Comparison of ENCODE assay signal across 9 mouse cellular contexts in the genomic region with DNA sequence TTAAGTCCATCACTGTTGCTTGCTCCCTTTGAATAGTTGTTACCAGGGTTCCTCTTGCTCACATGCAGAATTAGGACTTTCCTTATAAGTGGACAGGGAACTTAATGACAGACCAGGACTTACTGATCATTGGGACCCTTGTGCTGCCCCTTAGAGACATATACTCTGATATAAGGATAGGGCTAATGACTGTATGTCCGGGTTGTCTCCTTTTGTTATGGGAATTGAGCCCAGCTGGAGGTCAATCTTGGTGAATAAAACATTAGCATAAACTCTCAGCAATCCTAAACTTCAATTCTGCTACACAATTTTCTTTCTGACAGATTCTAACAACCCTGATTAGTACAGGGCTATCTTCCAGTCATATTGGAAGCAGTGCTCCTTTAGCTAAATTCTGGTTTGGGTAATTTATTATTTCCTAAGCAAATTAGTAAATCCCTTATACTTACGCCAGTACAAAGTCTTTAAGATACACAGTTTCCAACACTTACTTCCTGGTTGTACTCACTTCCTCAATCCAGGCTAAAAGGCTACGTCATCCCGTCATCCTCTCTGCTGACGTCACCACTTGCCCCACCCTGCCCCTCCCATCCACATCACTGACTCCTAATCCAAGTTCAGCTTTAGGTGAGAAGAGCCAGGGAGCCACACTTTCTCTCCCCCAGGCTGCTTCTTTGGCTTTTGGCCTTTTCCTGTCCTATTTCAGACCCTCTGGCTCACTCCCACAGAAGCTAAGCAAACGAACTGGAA. TPM values are rescaled to one million over a fixed set of nuclear protein-coding genes. Genes with fewer than 3 reads are reported as not detected.
A peak's percentile ranks its signal among the peaks of the same experiment; 100 is the strongest.
DNase-seq lines count a peak whose midpoint lies in the region; ATAC-seq and TF ChIP-seq lines count a peak whose summit lies in the region.
"Had no signal": no experiment of that assay in that cellular context is flagged by ENCODE, and none has a peak within 500 bp of the region (broad histone marks: within the 10 kb centered on the region; RNA-seq: fewer than 3 reads in every experiment).

No protein-coding gene starts in this region.

- H3K27ac ChIP-seq in forebrain, embryonic 10.5 days, result no peak overlapping the region
- H3K27ac ChIP-seq in forebrain, embryonic 15.5 days (replicated peaks), result no peak overlapping the region
- no peak overlapping the region for H3K27ac ChIP-seq in lung, embryonic 16.5 days (ENCODE audit: low read length)
- no peak overlapping the region for H3K27ac ChIP-seq in midbrain, postnatal 0 days (ENCODE audit: low read depth, low read length)
- H3K27ac ChIP-seq: embryonic facial prominence, embryonic 13.5 days had no signal

- WGBS in forebrain, embryonic 10.5 days, result 40% methylated on average over 6 of the region's 6 CpGs
- WGBS in forebrain, embryonic 15.5 days, result 37% methylated on average over 6 of the region's 6 CpGs
- WGBS in lung, embryonic 16.5 days, result 19% methylated on average over 6 of the region's 6 CpGs
- 38% methylated on average over 6 of the region's 6 CpGs for WGBS in midbrain, postnatal 0 days

- H3K27me3 ChIP-seq in forebrain, embryonic 10.5 days (ENCODE audit: poor library complexity, severe bottlenecking), result no peaks in the 10 kb centered on the region
- H3K27me3 ChIP-seq in forebrain, embryonic 15.5 days, result no peaks in the 10 kb centered on the region
- H3K27me3 ChIP-seq in lung, embryonic 16.5 days (ENCODE audit: control insufficient read depth, insufficient read depth, low read depth, low read length), result no peaks in the 10 kb centered on the region
- H3K27me3 ChIP-seq in midbrain, postnatal 0 days (ENCODE audit: insufficient read depth, low read length), result no peaks in the 10 kb centered on the region
- H3K27me3 ChIP-seq: embryonic facial prominence, embryonic 13.5 days had no signal

- peaks cover 9% of the 10 kb centered on the region; the same call in 1 of the 2 replicates for H3K4me1 ChIP-seq in forebrain, embryonic 10.5 days
- H3K4me1 ChIP-seq in forebrain, embryonic 15.5 days, result no peaks in the 10 kb centered on the region
- peaks cover 9% of the 10 kb centered on the region for H3K4me1 ChIP-seq in lung, embryonic 16.5 days (replicated peaks; ENCODE audit: control insufficient read depth, insufficient read depth, low read length)
- no peaks in the 10 kb centered on the region for H3K4me1 ChIP-seq in midbrain, postnatal 0 days (ENCODE audit: insufficient read depth, low read length)

- no peaks in the 10 kb centered on the region for H3K36me3 ChIP-seq in forebrain, embryonic 10.5 days (replicated peaks)
- H3K36me3 ChIP-seq in forebrain, embryonic 15.5 days, result no peaks in the 10 kb centered on the region
- no peaks in the 10 kb centered on the region for H3K36me3 ChIP-seq in lung, embryonic 16.5 days (ENCODE audit: control insufficient read depth, insufficient read depth, low read length)
- no peaks in the 10 kb centered on the region for H3K36me3 ChIP-seq in midbrain, postnatal 0 days (ENCODE audit: insufficient read depth, low read length)
- H3K36me3 ChIP-seq: embryonic facial prominence, embryonic 13.5 days had no signal

- no peak overlapping the region for H3K9ac ChIP-seq in forebrain, embryonic 15.5 days (replicated peaks)
- no peak overlapping the region for H3K9ac ChIP-seq in lung, embryonic 16.5 days (ENCODE audit: low read length)
- H3K9ac ChIP-seq in midbrain, postnatal 0 days (replicated peaks; ENCODE audit: low read length, poor library complexity, severe bottlenecking), result no peak overlapping the region
- H3K9ac ChIP-seq: embryonic facial prominence, embryonic 13.5 days had no signal

- ATAC-seq in forebrain, embryonic 15.5 days (replicated peaks), result no peak
- ATAC-seq in erythroblast, adult 5-6 weeks (replicated peaks; ENCODE audit: low FRiP score, poor library complexity, severe bottlenecking), result peak; percentile 68; the same call in 1 of the 2 replicates
- ATAC-seq in lung, embryonic 16.5 days (ENCODE audit: low read depth), result peak; percentile 56; the same call in 1 of the 2 replicates
- ATAC-seq in midbrain, postnatal 0 days (ENCODE audit: low FRiP score), result no peak

- peak overlapping the region; percentile 5; the same call in 1 of the 2 replicates for H3K4me3 ChIP-seq in forebrain, embryonic 10.5 days
- no peak overlapping the region for H3K4me3 ChIP-seq in forebrain, embryonic 15.5 days
- no peak overlapping the region for H3K4me3 ChIP-seq in lung, embryonic 16.5 days (ENCODE audit: low read length)
- no peak overlapping the region for H3K4me3 ChIP-seq in midbrain, postnatal 0 days (ENCODE audit: low read depth, low read length)
- H3K4me3 ChIP-seq: embryonic facial prominence, embryonic 13.5 days had no signal

- H3K9me3 ChIP-seq in forebrain, embryonic 10.5 days, result no peaks in the 10 kb centered on the region
- H3K9me3 ChIP-seq in forebrain, embryonic 15.5 days, result no peaks in the 10 kb centered on the region
- H3K9me3 ChIP-seq in lung, embryonic 16.5 days (ENCODE audit: control insufficient read depth, low read length), result no peaks in the 10 kb centered on the region
- no peaks in the 10 kb centered on the region for H3K9me3 ChIP-seq in midbrain, postnatal 0 days (ENCODE audit: low read length)
- H3K9me3 ChIP-seq: embryonic facial prominence, embryonic 13.5 days had no signal

- no peak overlapping the region for H3K4me2 ChIP-seq in forebrain, embryonic 15.5 days (replicated peaks)
- H3K4me2 ChIP-seq in lung, embryonic 16.5 days (ENCODE audit: low read depth, low read length), result peak overlapping the region; percentile 6; the same call in 1 of the 2 replicates
- H3K4me2 ChIP-seq in midbrain, postnatal 0 days (ENCODE audit: low read depth, low read length, poor library complexity, severe bottlenecking), result no peak overlapping the region
- H3K4me2 ChIP-seq: embryonic facial prominence, embryonic 13.5 days had no signal

- no peak for TF ChIP-seq CTCF in midbrain, postnatal 0 days (IDR thresholded peaks at IDR 0.05)

- DNase-seq in forebrain, embryonic 10.5 days (ENCODE audit: extremely low spot score, low spot score), result no peak
- DNase-seq in A20 (ENCODE audit: low read depth, low spot score), result peak; percentile 91
- DNase-seq in adrenal gland, postnatal 10 days, result no peak
- DNase-seq in midbrain, postnatal 0 days (ENCODE audit: low spot score), result no peak
- no peak for DNase-seq in urinary bladder, adult 18-20 months (ENCODE audit: low spot score in 2 of 2)

RNA-seq across cellular contexts. Expression of a gene that starts 23.4 kb away (rescaled TPM):
- polyA plus RNA-seq in forebrain, embryonic 10.5 days (2016; fragmentation: Nextera tagmentation; extraction: Ambion mirVana), result 116 and 127 TPM in 2 replicates
- polyA plus RNA-seq in forebrain, embryonic 15.5 days (2015; fragmentation: Nextera tagmentation; extraction: Ambion mirVana), result 90.4 and 98.7 TPM in 2 replicates
- total RNA-seq in erythroblast, adult 5-6 weeks (2015; ENCODE audit: low replicate concordance), result 23.4 and 26.1 TPM in 2 replicates
- total RNA-seq in erythroblast, adult 5-6 weeks (2017; ENCODE audit: low replicate concordance), result 2.1 and 10.3 TPM in 2 replicates
- 84.3 and 94.6 TPM in 2 replicates for polyA plus RNA-seq in lung, embryonic 16.5 days (2015; fragmentation: Nextera tagmentation; extraction: Ambion mirVana)
- total RNA-seq in adrenal gland, postnatal 10 days (2021), result 100 to 1,000 TPM; 137 to 143 TPM
- total RNA-seq in midbrain, postnatal 0 days (2014; rRNA removed), result 202 and 216 TPM in 2 replicates
- polyA plus RNA-seq in midbrain, postnatal 0 days (2015; fragmentation: Nextera tagmentation; extraction: Ambion mirVana), result 99.6 and 103 TPM in 2 replicates

RNA-seq across cellular contexts. Expression of a gene that starts 24.0 kb away (rescaled TPM):
- polyA plus RNA-seq in forebrain, embryonic 10.5 days (2016; fragmentation: Nextera tagmentation; extraction: Ambion mirVana), result 22.0 and 24.4 TPM in 2 replicates
- polyA plus RNA-seq in forebrain, embryonic 15.5 days (2015; fragmentation: Nextera tagmentation; extraction: Ambion mirVana), result 46.3 and 50.0 TPM in 2 replicates
- 54.8 and 66.0 TPM in 2 replicates for total RNA-seq in erythroblast, adult 5-6 weeks (2015; ENCODE audit: low replicate concordance)
- total RNA-seq in erythroblast, adult 5-6 weeks (2017; ENCODE audit: low replicate concordance), result 9.5 and 13.1 TPM in 2 replicates
- polyA plus RNA-seq in lung, embryonic 16.5 days (2015; fragmentation: Nextera tagmentation; extraction: Ambion mirVana), result 25.2 and 28.4 TPM in 2 replicates
- total RNA-seq in adrenal gland, postnatal 10 days (2021), result 10 to 100 TPM; 40.3 to 89.1 TPM
- total RNA-seq in midbrain, postnatal 0 days (2014; rRNA removed), result 42.0 and 46.8 TPM in 2 replicates
- polyA plus RNA-seq in midbrain, postnatal 0 days (2015; fragmentation: Nextera tagmentation; extraction: Ambion mirVana), result 25.5 and 26.0 TPM in 2 replicates

Comparison
In these comparisons a context has a peak if more than half of its experiments do, and no peak if none do; other contexts are left out.
1. ATAC-seq: peak in erythroblast, adult 5-6 weeks (single experiment) and lung, embryonic 16.5 days (single experiment); none in forebrain, embryonic 15.5 days (single experiment) and midbrain, postnatal 0 days (single experiment).